In genomic region chr15:93397826-93398698, GRCm38 (mm10) we compare ENCODE assay signal across 8 mouse cellular contexts. TPM values are rescaled to one million over a fixed set of nuclear protein-coding genes. Genes with fewer than 3 reads are reported as not detected.
DNase-seq lines count a peak whose midpoint lies in the region; ATAC-seq and TF ChIP-seq lines count a peak whose summit lies in the region.

Gene Zcrb1 (minus strand): TSS chr15:93398334.
Gene Pphln1 (plus strand): TSS chr15:93398350.

- WGBS in bone marrow, adult 2 months = under 1% methylated on average over 100 of the region's 100 CpGs
- WGBS in embryonic facial prominence, embryonic 15.5 days = under 1% methylated on average over 100 of the region's 100 CpGs
- under 1% methylated on average over 100 of the region's 100 CpGs for WGBS in heart, embryonic 10.5 days
- WGBS in kidney, embryonic 15.5 days = under 1% methylated on average over 100 of the region's 100 CpGs

- H3K4me1 ChIP-seq in bone marrow, adult 2 months (ENCODE audit: control insufficient read depth, insufficient read depth, low read length) = peaks cover 2% of the 10 kb centered on the region; the same call in 1 of the 2 replicates
- H3K4me1 ChIP-seq in embryonic facial prominence, embryonic 15.5 days = peaks cover 26% of the 10 kb centered on the region
- H3K4me1 ChIP-seq in heart, embryonic 10.5 days = peaks cover 22% of the 10 kb centered on the region
- peaks cover 31% of the 10 kb centered on the region for H3K4me1 ChIP-seq in kidney, embryonic 15.5 days

- H3K9ac ChIP-seq in embryonic facial prominence, embryonic 15.5 days = peak within 1 kb of the TSS; percentile 75
- H3K9ac ChIP-seq in kidney, embryonic 15.5 days = peak within 1 kb of the TSS; percentile 93

- H3K4me3 ChIP-seq in bone marrow, adult 2 months (replicated peaks; ENCODE audit: control insufficient read depth, low read depth, low read length) = peak within 1 kb of the TSS; percentile 68
- peak within 1 kb of the TSS; percentile 92 for H3K4me3 ChIP-seq in embryonic facial prominence, embryonic 15.5 days (replicated peaks)
- peak within 1 kb of the TSS; percentile 88 for H3K4me3 ChIP-seq in heart, embryonic 10.5 days
- H3K4me3 ChIP-seq in kidney, embryonic 15.5 days (replicated peaks) = peak within 1 kb of the TSS; percentile 90

- DNase-seq in 416B (ENCODE audit: low read depth) (peak; percentile 84), liver (peak; percentile 90)
- DNase-seq in heart, embryonic 10.5 days (ENCODE audit: low spot score) = peak; percentile 93
- DNase-seq in spleen, postnatal 4 days (ENCODE audit: low spot score in 2 of 2) = peak; percentile 81 to 92

- no peaks in the 10 kb centered on the region for H3K9me3 ChIP-seq in embryonic facial prominence, embryonic 15.5 days (replicated peaks)
- no peaks in the 10 kb centered on the region for H3K9me3 ChIP-seq in heart, embryonic 10.5 days
- no peaks in the 10 kb centered on the region for H3K9me3 ChIP-seq in kidney, embryonic 15.5 days (replicated peaks)

- peak within 1 kb of the TSS; percentile 70 for H3K4me2 ChIP-seq in embryonic facial prominence, embryonic 15.5 days (replicated peaks)
- peak within 1 kb of the TSS; percentile 78 for H3K4me2 ChIP-seq in kidney, embryonic 15.5 days

- peak; percentile 49; the same call in 1 of the 2 replicates for TF ChIP-seq POLR2A in bone marrow, adult 2 months (IDR thresholded peaks at IDR 0.05; ENCODE audit: borderline replicate concordance, control insufficient read depth, low read depth, low read length)

- peaks cover 14% of the 10 kb centered on the region for H3K36me3 ChIP-seq in embryonic facial prominence, embryonic 15.5 days
- H3K36me3 ChIP-seq in heart, embryonic 10.5 days = peaks cover 25% of the 10 kb centered on the region
- peaks cover 26% of the 10 kb centered on the region for H3K36me3 ChIP-seq in kidney, embryonic 15.5 days

- peak; percentile 90 for ATAC-seq in embryonic facial prominence, embryonic 15.5 days (ENCODE audit: insufficient number of reproducible peaks, low FRiP score, low TSS enrichment, low read depth)
- ATAC-seq in kidney, embryonic 15.5 days (replicated peaks; ENCODE audit: low FRiP score) = peak; percentile 95
- peak; percentile 68 for ATAC-seq in monocyte, adult 5-6 weeks (replicated peaks; ENCODE audit: insufficient number of reproducible peaks, low FRiP score, low TSS enrichment, poor library complexity, severe bottlenecking)

- H3K27ac ChIP-seq in bone marrow, adult 2 months (ENCODE audit: control insufficient read depth, insufficient read depth, low read depth, low read length, poor library complexity) = peak within 1 kb of the TSS; percentile 92
- peak within 1 kb of the TSS; percentile 83 for H3K27ac ChIP-seq in embryonic facial prominence, embryonic 15.5 days (replicated peaks)
- peak within 1 kb of the TSS; percentile 96 for H3K27ac ChIP-seq in heart, embryonic 10.5 days
- H3K27ac ChIP-seq in kidney, embryonic 15.5 days = peak within 1 kb of the TSS; percentile 92

- TF ChIP-seq CTCF in bone marrow, adult 2 months (IDR thresholded peaks at IDR 0.05; ENCODE audit: control insufficient read depth, insufficient read depth, low read length) = no peak

- no peaks in the 10 kb centered on the region for H3K27me3 ChIP-seq in embryonic facial prominence, embryonic 15.5 days
- H3K27me3 ChIP-seq in heart, embryonic 10.5 days (ENCODE audit: insufficient read depth, poor library complexity, severe bottlenecking) = no peaks in the 10 kb centered on the region
- H3K27me3 ChIP-seq in kidney, embryonic 15.5 days = no peaks in the 10 kb centered on the region

RNA-seq across cellular contexts. Expression of gene Zcrb1, which starts in this region (rescaled TPM):
- polyA plus RNA-seq in bone marrow, adult 2 months (2011; ENCODE audit: insufficient read depth, insufficient read length, low replicate concordance, missing spikeins) = 121 and 173 TPM in 2 replicates
- 127 TPM in 2 replicates for polyA plus RNA-seq in embryonic facial prominence, embryonic 15.5 days (2015; fragmentation: Nextera tagmentation; extraction: Ambion mirVana)
- polyA plus RNA-seq in heart, embryonic 10.5 days (2016; fragmentation: Nextera tagmentation; extraction: Ambion mirVana) = 128 and 145 TPM in 2 replicates
- polyA plus RNA-seq in kidney, embryonic 15.5 days (2015; fragmentation: Nextera tagmentation; extraction: Ambion mirVana) = 126 and 132 TPM in 2 replicates
- total RNA-seq in monocyte, adult 5-6 weeks (2017) = 121 to 168 TPM (median 162 TPM) in 3 replicates

RNA-seq across cellular contexts. Expression of gene Pphln1, which starts in this region (rescaled TPM):
- 5.9 and 9.0 TPM in 2 replicates for polyA plus RNA-seq in bone marrow, adult 2 months (2011; ENCODE audit: insufficient read depth, insufficient read length, low replicate concordance, missing spikeins)
- polyA plus RNA-seq in embryonic facial prominence, embryonic 15.5 days (2015; fragmentation: Nextera tagmentation; extraction: Ambion mirVana) = 45.3 and 50.0 TPM in 2 replicates
- polyA plus RNA-seq in heart, embryonic 10.5 days (2016; fragmentation: Nextera tagmentation; extraction: Ambion mirVana) = 58.7 and 64.8 TPM in 2 replicates
- polyA plus RNA-seq in kidney, embryonic 15.5 days (2015; fragmentation: Nextera tagmentation; extraction: Ambion mirVana) = 56.7 and 58.1 TPM in 2 replicates
- total RNA-seq in monocyte, adult 5-6 weeks (2017) = 27.4 to 32.4 TPM (median 29.0 TPM) in 3 replicates

Comparison
In these comparisons a context has a peak if more than half of its experiments do, and no peak if none do; other contexts are left out.
1. Peak in every context shown above with its lines: DNase-seq, ATAC-seq, H3K4me3 ChIP-seq and H3K27ac ChIP-seq.